Mouse (Mus musculus) neural tube, embryonic 14.5 days (tissue): ENCODE data around the gene Slc6a12. TPM values are rescaled to one million over a fixed set of nuclear protein-coding genes. Genes with fewer than 3 reads are reported as not detected.

ENCODE experiments used
- microRNA-seq: library from miRNA; unstranded; fragments of <30 nt; microRNA quantifications from one replicate; pipeline ENCODE4, GENCODE M21; 2016
- polyA plus RNA-seq: library from polyadenylated mRNA; unstranded; fragments of >200 nt; fragmentation: Nextera tagmentation; extraction: Ambion mirVana; gene quantifications from 2 replicates; pipeline ENCODE4 v1.2.1, GENCODE M21; 2014

Gene Slc6a12
- polyA plus RNA-seq, 1 experiment from 2014 or later: not detected

Small RNAs within 50 kb of the gene (microRNA-seq; reads per million reads assigned to microRNA genes)
- gene Gm24855: not detected

Other genes starting within 250 kb of the Slc6a12 start
- 47.3 and 68.8 TPM in 2 replicates for gene Mical3, start 212.1 kb upstream of the Slc6a12 start, polyA plus RNA-seq
- gene Pex26, start 159.4 kb upstream of the Slc6a12 start, polyA plus RNA-seq: 12.7 and 13.7 TPM in 2 replicates
- gene Tuba8, start 132.4 kb upstream of the Slc6a12 start, polyA plus RNA-seq: 1.3 and 1.5 TPM in 2 replicates
- gene Usp18, start 97.2 kb upstream of the Slc6a12 start, polyA plus RNA-seq: 0.54 and 1.2 TPM in 2 replicates
- gene Slc6a13, start 42.8 kb upstream of the Slc6a12 start, polyA plus RNA-seq: 0.87 and 45.1 TPM in 2 replicates
- gene Iqsec3, start 130.6 kb downstream of the Slc6a12 start, polyA plus RNA-seq: 20.0 and 22.8 TPM in 2 replicates